Comparison of ENCODE assay signal across 8 mouse cellular contexts in genomic region chr10:61080931-61081255, GRCm38 (mm10). TPM values are rescaled to one million over a fixed set of nuclear protein-coding genes. Genes with fewer than 3 reads are reported as not detected.
A peak's percentile ranks its signal among the peaks of the same experiment; 100 is the strongest.
DNase-seq lines count a peak whose midpoint lies in the region; ATAC-seq and TF ChIP-seq lines count a peak whose summit lies in the region.
"Had no signal": no experiment of that assay in that cellular context is flagged by ENCODE, and none has a peak within 500 bp of the region (broad histone marks: within the 10 kb centered on the region; RNA-seq: fewer than 3 reads in every experiment).

No protein-coding gene starts in this region.

- no peaks in the 10 kb centered on the region for H3K27me3 ChIP-seq in hindbrain, embryonic 11.5 days (ENCODE audit: control insufficient read depth, insufficient read depth, low read length)
- no peaks in the 10 kb centered on the region for H3K27me3 ChIP-seq in hindbrain, embryonic 16.5 days (replicated peaks; ENCODE audit: control insufficient read depth, insufficient read depth, low read length)
- no peaks in the 10 kb centered on the region for H3K27me3 ChIP-seq in MEL (ENCODE audit: control insufficient read depth in 1 of 2, insufficient read depth in 2 of 2, low read length in 2 of 2)
- H3K27me3 ChIP-seq in forebrain, embryonic 15.5 days, result no peaks in the 10 kb centered on the region
- H3K27me3 ChIP-seq in midbrain, embryonic 14.5 days (ENCODE audit: control insufficient read depth, insufficient read depth, low read length), result no peaks in the 10 kb centered on the region
- H3K27me3 ChIP-seq: limb, embryonic 15.5 days had no signal

- no peak for DNase-seq in hindbrain, embryonic 11.5 days (ENCODE audit: low spot score)
- peak; percentile 73 for DNase-seq in MEL (ENCODE audit: low read depth, low spot score)
- no peak for DNase-seq in midbrain, embryonic 14.5 days
- DNase-seq in urinary bladder, postnatal 25 days (ENCODE audit: low spot score), result no peak
- no peak for DNase-seq in lung, adult 2 months

- no peak for TF ChIP-seq RAD21 in MEL (IDR thresholded peaks at IDR 0.05; ENCODE audit: low read depth, low read length)

- peak overlapping the region; percentile 52; the same call in 1 of the 2 replicates for H3K9ac ChIP-seq in hindbrain, embryonic 11.5 days (ENCODE audit: low read depth, low read length)
- no peak overlapping the region for H3K9ac ChIP-seq in hindbrain, embryonic 16.5 days (ENCODE audit: low read depth, low read length)
- H3K9ac ChIP-seq in MEL (ENCODE audit: control insufficient read depth, low read depth, low read length, poor library complexity, severe bottlenecking), result peak overlapping the region; percentile 61
- no peak overlapping the region for H3K9ac ChIP-seq in forebrain, embryonic 15.5 days (replicated peaks)
- no peak overlapping the region for H3K9ac ChIP-seq in midbrain, embryonic 14.5 days (replicated peaks; ENCODE audit: low read length)
- H3K9ac ChIP-seq: limb, embryonic 15.5 days had no signal

- TF ChIP-seq CTCF in MEL (IDR thresholded peaks at IDR 0.05 in 2 of 3, conservative IDR thresholded peaks at IDR 0.05 in 1 of 3; ENCODE audit: control insufficient read depth in 1 of 3, insufficient read depth in 1 of 3, low read depth in 2 of 3, low read length in 3 of 3, poor library complexity in 1 of 3, severe bottlenecking in 1 of 3), result no peak
- no peak for TF ChIP-seq CTCF in lung, adult 2 months (IDR thresholded peaks at IDR 0.05; ENCODE audit: insufficient read depth, low read length)

- no peak for TF ChIP-seq EP300 in MEL (IDR thresholded peaks at IDR 0.05; ENCODE audit: low read depth in 1 of 2, low read length in 2 of 2)

- no peak overlapping the region for H3K4me2 ChIP-seq in hindbrain, embryonic 11.5 days (replicated peaks; ENCODE audit: low read depth, low read length)
- H3K4me2 ChIP-seq in hindbrain, embryonic 16.5 days (ENCODE audit: low read length), result no peak overlapping the region
- H3K4me2 ChIP-seq in forebrain, embryonic 15.5 days (replicated peaks), result 0 out of 2 replicates have a peak overlapping the region, but pooled peaks have one; percentile 38
- H3K4me2 ChIP-seq in midbrain, embryonic 14.5 days (ENCODE audit: low read length), result no peak overlapping the region

- peak; percentile 13; the same call in 1 of the 2 replicates for ATAC-seq in hindbrain, embryonic 11.5 days (ENCODE audit: low FRiP score)
- no peak for ATAC-seq in hindbrain, embryonic 16.5 days
- no peak for ATAC-seq in forebrain, embryonic 15.5 days (replicated peaks)
- no peak for ATAC-seq in midbrain, embryonic 14.5 days (ENCODE audit: low FRiP score, low TSS enrichment)

- no peaks in the 10 kb centered on the region for H3K9me3 ChIP-seq in hindbrain, embryonic 11.5 days (ENCODE audit: control insufficient read depth, low read length)
- no peaks in the 10 kb centered on the region for H3K9me3 ChIP-seq in hindbrain, embryonic 16.5 days (ENCODE audit: control insufficient read depth, low read length)
- H3K9me3 ChIP-seq in MEL (replicated peaks; ENCODE audit: insufficient read depth, low read length), result no peaks in the 10 kb centered on the region
- no peaks in the 10 kb centered on the region for H3K9me3 ChIP-seq in forebrain, embryonic 15.5 days
- H3K9me3 ChIP-seq in midbrain, embryonic 14.5 days (ENCODE audit: control insufficient read depth, low read length), result no peaks in the 10 kb centered on the region
- H3K9me3 ChIP-seq: limb, embryonic 15.5 days had no signal

- no peaks in the 10 kb centered on the region for H3K79me2 ChIP-seq in MEL (ENCODE audit: control insufficient read depth, insufficient read depth, low read length, poor library complexity)

- no peaks in the 10 kb centered on the region for H3K4me1 ChIP-seq in hindbrain, embryonic 11.5 days (replicated peaks; ENCODE audit: control insufficient read depth, insufficient read depth, low read length)
- peaks cover 4% of the 10 kb centered on the region for H3K4me1 ChIP-seq in hindbrain, embryonic 16.5 days (ENCODE audit: control insufficient read depth, insufficient read depth, low read depth, low read length)
- peaks cover 0 to 6% of the 10 kb centered on the region in 2 experiments; a peak in 2 of 4 replicates for H3K4me1 ChIP-seq in MEL (ENCODE audit: control insufficient read depth in 1 of 2, insufficient read depth in 2 of 2, low read length in 2 of 2)
- peaks cover 7% of the 10 kb centered on the region; the same call in 1 of the 2 replicates for H3K4me1 ChIP-seq in forebrain, embryonic 15.5 days
- H3K4me1 ChIP-seq in midbrain, embryonic 14.5 days (ENCODE audit: control insufficient read depth, insufficient read depth, low read length), result peaks cover 3% of the 10 kb centered on the region; the same call in 1 of the 2 replicates
- H3K4me1 ChIP-seq in lung, adult 2 months (ENCODE audit: control insufficient read depth, insufficient read depth, low read length), result no peaks in the 10 kb centered on the region

- WGBS in hindbrain, embryonic 11.5 days, result 82% methylated on average over 11 of the region's 11 CpGs
- WGBS in hindbrain, embryonic 16.5 days, result 85% methylated on average over 11 of the region's 11 CpGs
- WGBS in forebrain, embryonic 15.5 days, result 94% methylated on average over 11 of the region's 11 CpGs
- WGBS in midbrain, embryonic 14.5 days, result 93% methylated on average over 11 of the region's 11 CpGs
- 64% methylated on average over 11 of the region's 11 CpGs for WGBS in lung, adult 2 months

- no peaks in the 10 kb centered on the region for H3K36me3 ChIP-seq in hindbrain, embryonic 11.5 days (ENCODE audit: control insufficient read depth, insufficient read depth, low read length)
- H3K36me3 ChIP-seq in hindbrain, embryonic 16.5 days (ENCODE audit: control insufficient read depth, insufficient read depth, low read length), result no peaks in the 10 kb centered on the region
- peaks cover 0 to 3% of the 10 kb centered on the region in 2 experiments; a peak in 2 of 4 replicates for H3K36me3 ChIP-seq in MEL (ENCODE audit: control insufficient read depth in 1 of 2, insufficient read depth in 2 of 2, low read length in 2 of 2)
- no peaks in the 10 kb centered on the region for H3K36me3 ChIP-seq in forebrain, embryonic 15.5 days
- no peaks in the 10 kb centered on the region for H3K36me3 ChIP-seq in midbrain, embryonic 14.5 days (ENCODE audit: control insufficient read depth, insufficient read depth, low read length)
- H3K36me3 ChIP-seq: limb, embryonic 15.5 days had no signal

- H3K4me3 ChIP-seq in hindbrain, embryonic 11.5 days (ENCODE audit: low read depth, low read length), result no peak overlapping the region
- no peak overlapping the region for H3K4me3 ChIP-seq in hindbrain, embryonic 16.5 days (ENCODE audit: low read length)
- H3K4me3 ChIP-seq in MEL (ENCODE audit: control insufficient read depth in 1 of 2, insufficient read depth in 1 of 2, low read depth in 2 of 2, low read length in 2 of 2), result peak overlapping the region; percentile 66 to 67
- H3K4me3 ChIP-seq in forebrain, embryonic 15.5 days, result no peak overlapping the region
- no peak overlapping the region for H3K4me3 ChIP-seq in midbrain, embryonic 14.5 days (replicated peaks; ENCODE audit: low read depth, low read length)
- no peak overlapping the region for H3K4me3 ChIP-seq in lung, adult 2 months (replicated peaks; ENCODE audit: extremely low read depth, low read depth, low read length)

- no peak for TF ChIP-seq POLR2A in MEL (IDR thresholded peaks at IDR 0.05; ENCODE audit: control insufficient read depth in 1 of 2, insufficient read depth in 1 of 2, low read depth in 1 of 2, low read length in 2 of 2, poor library complexity in 1 of 2)
- TF ChIP-seq POLR2A in lung, adult 2 months (IDR thresholded peaks at IDR 0.05; ENCODE audit: borderline replicate concordance, extremely low read depth, low read depth, low read length), result no peak

- H3K27ac ChIP-seq in hindbrain, embryonic 11.5 days (ENCODE audit: low read depth, low read length), result no peak overlapping the region
- no peak overlapping the region for H3K27ac ChIP-seq in hindbrain, embryonic 16.5 days (ENCODE audit: low read depth, low read length)
- peak overlapping the region; percentile 41 for H3K27ac ChIP-seq in MEL (ENCODE audit: control insufficient read depth, low read depth, low read length)
- H3K27ac ChIP-seq in forebrain, embryonic 15.5 days (replicated peaks), result no peak overlapping the region; the same call in 1 of the 2 replicates
- peak overlapping the region; percentile 80 for H3K27ac ChIP-seq in midbrain, embryonic 14.5 days (replicated peaks; ENCODE audit: low read depth, low read length)
- H3K27ac ChIP-seq: limb, embryonic 15.5 days had no signal

TF ChIP-seq in MEL, 35 proteins besides CTCF, POLR2A, EP300 and RAD21:
- TF ChIP-seq CHD1 (IDR thresholded peaks at IDR 0.05; ENCODE audit: low read depth, low read length) (no peak), MAZ (IDR thresholded peaks at IDR 0.05; ENCODE audit: low read depth, low read length) (no peak), CHD2 (IDR thresholded peaks at IDR 0.05; ENCODE audit: low read length) (no peak), ZNF384 (IDR thresholded peaks at IDR 0.05; ENCODE audit: low read depth, low read length) (no peak), USF2 (IDR thresholded peaks at IDR 0.05; ENCODE audit: borderline replicate concordance in 1 of 2, insufficient read depth in 1 of 2, low read depth in 1 of 2, low read length in 2 of 2) (no peak), GABPA (IDR thresholded peaks at IDR 0.05; ENCODE audit: low read depth, low read length) (no peak), MYC (IDR thresholded peaks at IDR 0.05; ENCODE audit: low read depth, low read length) (no peak), USF1 (IDR thresholded peaks at IDR 0.05; ENCODE audit: low read depth, low read length) (no peak), SMC3 (IDR thresholded peaks at IDR 0.05; ENCODE audit: low read depth, low read length) (no peak), POLR2AphosphoS2 (IDR thresholded peaks at IDR 0.05; ENCODE audit: low read length) (no peak), KAT2A (conservative IDR thresholded peaks at IDR 0.05; ENCODE audit: low read depth, low read length) (no peak), ETS1 (IDR thresholded peaks at IDR 0.05; ENCODE audit: low read depth, low read length) (no peak), MXI1 (IDR thresholded peaks at IDR 0.05; ENCODE audit: low read depth, low read length) (no peak), TAL1 (IDR thresholded peaks at IDR 0.05; ENCODE audit: low read length) (no peak), UBTF (IDR thresholded peaks at IDR 0.05; ENCODE audit: borderline replicate concordance, insufficient read depth, low read depth, low read length) (no peak)

RNA-seq across cellular contexts. Expression of gene Pcbd1, which starts 8.2 kb away (rescaled TPM):
- 20.3 and 23.8 TPM in 2 replicates for polyA plus RNA-seq in hindbrain, embryonic 11.5 days (2014; fragmentation: Nextera tagmentation; extraction: Ambion mirVana)
- polyA plus RNA-seq in hindbrain, embryonic 16.5 days (2015; fragmentation: Nextera tagmentation; extraction: Ambion mirVana), result 40.7 and 50.4 TPM in 2 replicates
- not detected in 2 replicates for total RNA-seq in MEL (2012; rRNA removed)
- not detected for polyA plus RNA-seq in MEL (2012; ENCODE audit: insufficient read depth in 1 of 2, insufficient read length in 2 of 2, low read depth in 1 of 2, low replicate concordance in 2 of 2, missing spikeins in 1 of 2)
- 15.8 and 16.5 TPM in 2 replicates for polyA plus RNA-seq in forebrain, embryonic 15.5 days (2015; fragmentation: Nextera tagmentation; extraction: Ambion mirVana)
- 39.8 and 52.0 TPM in 2 replicates for polyA plus RNA-seq in midbrain, embryonic 14.5 days (2014; fragmentation: Nextera tagmentation; extraction: Ambion mirVana)
- polyA plus RNA-seq in lung, adult 2 months (2012; rRNA removed), result 5.2 and 6.9 TPM in 2 replicates

Comparison
In these comparisons a context has a peak if more than half of its experiments do, and no peak if none do; other contexts are left out.
1. H3K9ac ChIP-seq: peak in hindbrain, embryonic 11.5 days (single experiment) and MEL (single experiment); none in hindbrain, embryonic 16.5 days (single experiment), forebrain, embryonic 15.5 days (single experiment) and midbrain, embryonic 14.5 days (single experiment).
2. H3K27ac ChIP-seq: peak in MEL (single experiment) and midbrain, embryonic 14.5 days (single experiment); none in hindbrain, embryonic 11.5 days (single experiment), hindbrain, embryonic 16.5 days (single experiment) and forebrain, embryonic 15.5 days (single experiment).
3. H3K4me3 ChIP-seq: peak in MEL (2 of 2); none in hindbrain, embryonic 11.5 days (single experiment), hindbrain, embryonic 16.5 days (single experiment), forebrain, embryonic 15.5 days (single experiment), midbrain, embryonic 14.5 days (single experiment) and lung, adult 2 months (single experiment).